Mouse (Mus musculus) adrenal gland, postnatal 14 days (tissue): ENCODE data around the gene Iqcf5. TPM values are rescaled to one million over a fixed set of nuclear protein-coding genes. Genes with fewer than 3 reads are reported as not detected.
"Not testable (repeated sequence)": the region's sequence is repeated elsewhere in the genome, so short reads cannot be mapped to it uniquely, and the experiment has no call there.

Source experiments
- DNase-seq: peaks from one replicate; pipeline ENCODE4 v3.0.0; 2021; ENCODE audit warnings: mixed read lengths
- total RNA-seq: library from RNA; stranded (reverse); gene quantifications from 2 replicates; pipeline ENCODE4 v1.2.3, GENCODE M21; 2021

Iqcf5 gene
- total RNA-seq, 1 experiment from 2014 or later: not detected

- DNase-seq: no peak
Measured at GRCm38 (mm10) chr9:106481676-106482075, 32.7 kb upstream of the Iqcf5 start.

DNA sequence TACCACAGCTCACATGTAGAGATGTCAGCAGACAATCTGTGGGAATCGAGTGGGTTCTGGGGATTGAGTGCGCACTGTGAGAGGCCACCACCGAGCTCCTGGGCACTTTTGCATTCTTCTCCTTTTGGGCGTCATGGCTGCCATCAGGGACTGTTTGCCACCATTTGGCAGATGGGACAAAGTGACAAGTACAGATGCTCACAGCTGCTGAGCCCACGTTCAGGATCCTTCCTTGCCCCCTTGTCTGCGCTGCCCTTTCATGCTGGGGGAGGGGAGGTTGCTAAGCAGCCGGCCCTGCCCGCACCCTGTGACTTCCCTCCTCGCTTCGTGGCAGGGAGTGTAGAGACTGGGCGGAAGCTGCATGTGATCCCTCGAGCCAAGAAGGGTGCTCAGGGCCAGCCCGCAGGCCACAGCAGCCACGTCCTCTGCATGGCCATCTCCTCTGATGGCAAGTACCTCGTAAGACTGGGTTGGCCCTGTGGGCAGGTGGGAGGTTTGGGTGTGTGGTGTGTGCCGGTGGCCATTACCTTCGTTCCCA is 31.7 kb upstream of the Iqcf5 start:
- no peak for DNase-seq

- no peak for DNase-seq
Measured at GRCm38 (mm10) chr9:106483136-106483535, 31.2 kb upstream of the Iqcf5 start.

DNA sequence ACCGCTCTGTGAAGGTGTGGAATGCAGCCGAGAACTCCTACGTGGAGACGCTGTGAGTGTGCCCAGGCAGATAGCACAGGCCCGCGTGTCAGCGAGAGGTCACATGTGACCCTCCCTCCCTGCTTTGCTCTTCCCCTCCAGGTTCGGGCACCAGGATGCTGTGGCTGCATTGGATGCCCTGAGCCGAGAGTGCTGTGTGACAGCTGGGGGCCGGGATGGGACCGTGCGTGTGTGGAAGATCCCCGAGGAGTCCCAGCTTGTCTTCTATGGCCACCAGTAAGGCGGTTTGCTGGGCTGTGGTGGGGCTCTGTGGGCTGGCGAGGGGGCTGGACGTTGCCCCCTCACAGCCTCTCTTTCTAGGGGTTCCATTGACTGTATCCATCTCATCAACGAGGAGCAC is 30.8 kb upstream of the Iqcf5 start:
- DNase-seq: no peak

DNA sequence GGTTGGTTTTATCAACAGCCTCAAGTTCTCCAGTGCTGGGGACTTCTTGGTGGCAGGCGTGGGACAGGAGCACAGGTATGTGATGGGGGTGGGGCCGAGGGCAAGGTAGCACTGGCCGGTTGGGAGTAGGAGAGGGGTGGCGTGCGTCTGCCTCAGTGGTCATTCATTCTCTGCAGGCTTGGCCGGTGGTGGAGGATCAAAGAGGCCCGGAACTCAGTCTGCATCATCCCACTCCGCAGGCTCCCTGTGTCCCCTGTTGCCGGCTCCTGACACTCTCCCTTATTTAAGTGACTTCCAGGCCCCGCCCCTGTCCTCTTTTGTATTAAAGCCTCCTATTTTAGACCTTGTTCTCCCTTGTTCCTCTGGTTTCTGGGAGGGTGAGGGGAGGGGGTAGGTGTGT is 29.3 kb upstream of the Iqcf5 start:
- no peak for DNase-seq

GRCm38 (mm10) chr9:106487602-106488001 is 26.8 kb upstream of the Iqcf5 start:
- DNase-seq: not testable (repeated sequence)

- DNase-seq: no peak
Measured at GRCm38 (mm10) chr9:106499667-106500066, 14.7 kb upstream of the Iqcf5 start, which contains the start of gene Iqcf1. Iqcf1 (plus strand) TSS chr9:106499967.

GRCm38 (mm10) chr9:106501846-106502245 is 12.5 kb upstream of the Iqcf5 start:
- DNase-seq: no peak

- DNase-seq: no peak
Measured at GRCm38 (mm10) chr9:106504246-106504645, 10.1 kb upstream of the Iqcf5 start.

DNA sequence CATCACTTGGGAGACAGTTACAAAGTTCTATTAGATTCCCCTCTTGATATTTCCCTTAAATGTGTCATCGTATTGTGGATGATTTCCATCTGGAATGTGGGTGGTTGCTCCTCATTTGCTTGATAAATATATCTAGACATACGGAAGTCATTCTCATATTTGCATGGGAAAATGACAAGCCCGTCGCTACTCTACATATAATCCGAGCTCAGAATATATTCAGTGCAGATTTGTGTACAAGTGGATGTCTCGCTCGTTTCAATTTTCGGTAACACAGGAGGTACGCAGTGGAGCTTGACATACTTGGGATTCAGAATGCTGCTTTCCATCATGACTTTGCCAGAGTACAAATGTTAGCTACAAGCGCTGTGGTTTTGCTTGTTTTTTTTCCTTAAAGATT is 5.0 kb upstream of the Iqcf5 start:
- no peak for DNase-seq

DNA sequence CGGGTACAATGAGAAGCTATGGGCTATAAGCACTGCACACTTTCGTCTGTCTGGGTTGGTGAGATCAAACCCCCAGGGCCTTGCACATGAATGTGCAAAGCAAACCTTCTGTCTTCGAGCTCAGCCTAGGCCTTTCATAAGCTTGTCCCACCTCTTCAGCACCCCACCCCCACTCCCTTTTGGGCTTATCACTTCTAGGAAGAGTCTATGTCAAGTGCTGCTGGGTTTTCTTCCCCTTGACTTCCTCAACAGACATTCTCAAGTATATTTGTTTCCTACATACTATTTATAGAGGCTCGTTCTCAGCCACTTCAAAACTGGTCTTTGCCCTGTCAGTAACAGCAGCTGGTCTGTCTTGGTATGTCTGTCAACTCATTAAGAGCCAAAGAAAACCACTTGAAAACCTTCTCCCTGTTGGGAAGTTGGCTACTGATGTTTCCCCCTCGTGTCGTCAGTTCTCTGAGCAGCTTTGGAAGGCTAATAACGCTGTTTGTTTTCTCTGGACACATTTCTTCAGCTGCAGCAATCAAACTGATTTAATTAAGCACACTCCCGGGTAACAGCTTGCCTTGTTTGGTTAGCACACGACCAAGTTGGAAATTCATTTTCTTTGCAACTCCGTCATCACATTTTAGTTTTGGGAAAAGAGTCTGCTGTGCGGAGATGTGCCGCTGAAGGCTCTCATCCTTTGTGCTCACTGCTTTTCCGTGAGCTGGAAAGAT is 1.5 kb upstream of the Iqcf5 start:
- no peak for DNase-seq

- DNase-seq: no peak
Measured at GRCm38 (mm10) chr9:106513566-106513965, 807 bp upstream of the Iqcf5 start.

- DNase-seq: no peak
Measured at GRCm38 (mm10) chr9:106519433-106519832, 5.1 kb downstream of the Iqcf5 start.

DNA sequence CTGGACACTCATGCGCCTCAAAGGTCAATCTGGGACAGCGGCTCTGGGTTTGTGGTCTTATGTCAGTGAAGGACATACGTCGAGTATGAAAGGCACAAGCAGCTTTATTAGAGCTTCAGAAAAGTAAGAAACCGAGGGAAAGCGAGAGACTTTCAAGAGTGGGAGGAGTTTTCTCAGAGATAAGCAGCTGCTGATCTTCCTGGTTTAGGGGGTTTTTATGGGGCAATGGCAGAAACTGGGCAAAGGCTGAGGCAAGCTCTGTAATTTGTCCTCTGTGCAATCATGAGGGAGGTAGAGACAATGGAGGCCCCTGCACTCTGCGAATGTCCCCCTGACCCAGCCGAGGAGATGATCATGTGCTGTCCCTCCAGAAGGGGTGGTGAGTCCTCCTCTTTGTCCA is 5.5 kb downstream of the Iqcf5 start:
- DNase-seq: no peak

DNA sequence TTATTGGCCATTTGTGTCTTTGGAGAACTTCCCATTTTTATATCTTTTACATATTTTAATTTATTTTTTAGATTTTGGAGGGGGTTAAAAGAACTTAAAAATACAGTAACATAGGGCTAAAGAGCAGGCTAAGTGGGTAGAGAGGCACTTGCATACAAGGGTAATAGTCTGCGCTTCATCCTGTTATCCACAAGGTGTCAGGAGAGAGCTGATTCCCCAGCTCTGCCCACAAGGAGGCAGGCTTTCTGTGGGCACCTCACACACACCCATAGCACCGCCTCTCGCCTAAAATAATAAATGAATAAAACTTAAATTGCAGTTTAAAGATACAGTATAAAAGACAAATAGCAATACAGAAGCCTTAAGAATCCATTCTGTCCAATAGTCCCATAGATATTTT is 17.5 kb downstream of the Iqcf5 start:
- DNase-seq: peak; percentile 21

GRCm38 (mm10) chr9:106534296-106534695 is 19.9 kb downstream of the Iqcf5 start:
- no peak for DNase-seq

- DNase-seq: no peak
Measured at GRCm38 (mm10) chr9:106534975-106535374, 20.6 kb downstream of the Iqcf5 start.

- DNase-seq: no peak
Measured at GRCm38 (mm10) chr9:106561531-106561930, 47.2 kb downstream of the Iqcf5 start, which contains the start of gene Iqcf3. Iqcf3 (minus strand) TSS chr9:106561631.

DNA sequence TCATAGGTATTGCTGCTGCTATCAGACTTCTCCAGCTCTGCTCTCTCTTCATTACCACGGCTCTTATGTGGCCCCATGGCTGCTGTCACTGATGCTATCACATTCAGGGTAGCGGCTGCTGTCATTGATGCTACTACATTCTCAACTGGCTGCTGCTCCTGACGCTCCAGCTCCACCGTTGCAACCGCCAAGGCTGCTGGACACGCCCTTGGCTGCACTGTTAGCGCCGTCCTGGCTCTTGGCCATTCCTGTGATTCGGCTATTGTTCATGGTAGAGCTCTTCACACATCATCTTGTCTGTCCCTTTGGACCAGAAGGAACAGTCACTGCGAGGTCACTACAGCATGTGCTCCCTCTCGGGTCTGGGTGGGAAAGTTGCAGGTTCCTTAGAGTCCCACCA is 47.9 kb downstream of the Iqcf5 start:
- DNase-seq: no peak

GRCm38 (mm10) chr9:106564025-106564424 is 49.7 kb downstream of the Iqcf5 start:
- no peak for DNase-seq
